Mouse (Mus musculus) MEL (cell line): ENCODE results near the gene Vash2.

ENCODE experiments used
- CTCF ChIP-seq, 3 experiments: IDR thresholded peaks in 2 of 3; conservative IDR thresholded peaks in 1 of 3; 2 replicates each; pipeline ENCODE4 v1.5.1; 2011 to 2012; ENCODE audit warnings: low read length in 3 of 3, low read depth in 2 of 3, mild to moderate bottlenecking in 2 of 3, improper control_type of control experiment in 1 of 3, inconsistent platforms in 1 of 3, mixed read lengths in 1 of 3, moderate library complexity in 1 of 3; ENCODE audit not compliant: control insufficient read depth in 1 of 3, insufficient read depth in 1 of 3, poor library complexity in 1 of 3, severe bottlenecking in 1 of 3
- EP300 ChIP-seq, 2 experiments: IDR thresholded peaks; 2 replicates each; pipeline ENCODE4 v1.6.1; 2011; ENCODE audit warnings: improper control_type of control experiment in 2 of 2, low read length in 2 of 2, low read depth in 1 of 2, mild to moderate bottlenecking in 1 of 2
- GABPA ChIP-seq: IDR thresholded peaks from 2 replicates; pipeline ENCODE4 v1.6.1; 2012; ENCODE audit warnings: low read depth, mild to moderate bottlenecking, inconsistent platforms, low read length, improper control_type of control experiment, moderate library complexity
- GATA1 ChIP-seq: IDR thresholded peaks from 2 replicates; pipeline ENCODE4 v1.6.1; 2011; ENCODE audit warnings: low read depth, low read length, improper control_type of control experiment
- MXI1 ChIP-seq: IDR thresholded peaks from 2 replicates; pipeline ENCODE4 v1.6.1; 2011; ENCODE audit warnings: mild to moderate bottlenecking, low read depth, low read length, improper control_type of control experiment
- MYB ChIP-seq: IDR thresholded peaks from 2 replicates; pipeline ENCODE4 v1.6.1; 2011; ENCODE audit warnings: mild to moderate bottlenecking, low read depth, low read length, improper control_type of control experiment
- RCOR1 ChIP-seq: IDR thresholded peaks from 2 replicates; pipeline ENCODE4 v1.6.1; 2012; ENCODE audit warnings: low read depth, mild to moderate bottlenecking, inconsistent platforms, low read length, improper control_type of control experiment
- SMC3 ChIP-seq: IDR thresholded peaks from 2 replicates; pipeline ENCODE4 v1.6.1; 2011; ENCODE audit warnings: low read depth, low read length, improper control_type of control experiment
- TCF12 ChIP-seq: IDR thresholded peaks from 2 replicates; pipeline ENCODE4 v1.6.1; 2014; ENCODE audit warnings: low read depth, mild to moderate bottlenecking, inconsistent platforms, low read length, improper control_type of control experiment, moderate library complexity
- UBTF ChIP-seq: IDR thresholded peaks from 2 replicates; pipeline ENCODE4 v1.6.1; 2012; ENCODE audit warnings: low read depth, mild to moderate bottlenecking, inconsistent platforms, low read length, improper control_type of control experiment, moderate library complexity, borderline replicate concordance; ENCODE audit not compliant: insufficient read depth
- USF2 ChIP-seq, 2 experiments: IDR thresholded peaks; 2 replicates each; pipeline ENCODE4 v1.6.1; 2011 to 2012; ENCODE audit warnings: improper control_type of control experiment in 2 of 2, low read length in 2 of 2, borderline replicate concordance in 1 of 2, inconsistent platforms in 1 of 2, low read depth in 1 of 2, mild to moderate bottlenecking in 1 of 2; ENCODE audit not compliant: insufficient read depth in 1 of 2

GRCm38 (mm10) chr1:191023140-191023539 lies 44.0 kb upstream of the Vash2 start:
- TF ChIP-seq GABPA (no peak), USF2 (IDR thresholded peaks at IDR 0.05; ENCODE audit: borderline replicate concordance in 1 of 2, insufficient read depth in 1 of 2, low read depth in 1 of 2, low read length in 2 of 2) (no peak), UBTF (no peak), CTCF (IDR thresholded peaks at IDR 0.05 in 2 of 3, conservative IDR thresholded peaks at IDR 0.05 in 1 of 3; ENCODE audit: control insufficient read depth in 1 of 3, insufficient read depth in 1 of 3, low read depth in 2 of 3, low read length in 3 of 3, poor library complexity in 1 of 3, severe bottlenecking in 1 of 3) (no peak), MYB (no peak), EP300 (IDR thresholded peaks at IDR 0.05; ENCODE audit: low read depth in 1 of 2, low read length in 2 of 2) (no peak), TCF12 (no peak), SMC3 (no peak), GATA1 (no peak), RCOR1 (no peak), MXI1 (no peak)
